Mouse (Mus musculus): ENCODE measurements around the gene Rab1b. TPM values are rescaled to one million over a fixed set of nuclear protein-coding genes. Genes with fewer than 3 reads are reported as not detected.

Gene Rab1b
- polyA plus RNA-seq, 1 experiment: 212 TPM

- Histone ChIP-seq H3K79me2 (ENCODE audit: control insufficient read depth, insufficient read depth) (no peaks in the 10 kb centered on the region), H3K27me3 (ENCODE audit: control insufficient read depth, insufficient read depth, insufficient read length) (no peaks in the 10 kb centered on the region), H3K36me3 (ENCODE audit: control insufficient read depth, insufficient read depth) (no peaks in the 10 kb centered on the region), H3K79me3 (ENCODE audit: low read depth) (no peaks in the 10 kb centered on the region), H3ac (ENCODE audit: control insufficient read depth, insufficient read length, low read depth) (no peak overlapping the region), H3K4me3 (ENCODE audit: insufficient read depth, poor library complexity, severe bottlenecking) (no peak overlapping the region)
- TF ChIP-seq FOSL1 (IDR thresholded peaks at IDR 0.05; ENCODE audit: insufficient read depth, low read length, poor library complexity, severe bottlenecking) (no peak), CTCF (IDR thresholded peaks at IDR 0.05; ENCODE audit: control insufficient read depth, insufficient read depth, insufficient read length) (no peak), MYOD1 (IDR thresholded peaks at IDR 0.05; ENCODE audit: control insufficient read depth, insufficient read length, low read depth) (no peak), MYOG (IDR thresholded peaks at IDR 0.05; ENCODE audit: control insufficient read depth, extremely low read depth, insufficient read length) (no peak), CEBPB (IDR thresholded peaks at IDR 0.05; ENCODE audit: low read depth) (no peak), USF1 (IDR thresholded peaks at IDR 0.05; ENCODE audit: low read depth) (no peak), MAX (IDR thresholded peaks at IDR 0.05) (no peak)
Measured at GRCm38 (mm10) chr19:5139640-5140039, 32.8 kb upstream of the Rab1b start.

GRCm38 (mm10) chr19:5131237-5131636 lies 24.4 kb upstream of the Rab1b start:
- no peak overlapping the region for H3K4me3 ChIP-seq (ENCODE audit: insufficient read depth, poor library complexity, severe bottlenecking)
- no peaks in the 10 kb centered on the region for H3K79me3 ChIP-seq (ENCODE audit: low read depth)
- no peaks in the 10 kb centered on the region for H3K36me3 ChIP-seq (ENCODE audit: control insufficient read depth, insufficient read depth)
- H3K79me2 ChIP-seq (ENCODE audit: control insufficient read depth, insufficient read depth): no peaks in the 10 kb centered on the region
- TF ChIP-seq FOSL1 (IDR thresholded peaks at IDR 0.05; ENCODE audit: insufficient read depth, low read length, poor library complexity, severe bottlenecking) (no peak), USF1 (IDR thresholded peaks at IDR 0.05; ENCODE audit: low read depth) (no peak), MYOG (IDR thresholded peaks at IDR 0.05; ENCODE audit: control insufficient read depth, extremely low read depth, insufficient read length) (no peak), MYOD1 (IDR thresholded peaks at IDR 0.05; ENCODE audit: control insufficient read depth, insufficient read length, low read depth) (no peak), MAX (IDR thresholded peaks at IDR 0.05) (no peak), CEBPB (IDR thresholded peaks at IDR 0.05; ENCODE audit: low read depth) (no peak), CTCF (IDR thresholded peaks at IDR 0.05; ENCODE audit: control insufficient read depth, insufficient read depth, insufficient read length) (no peak)
- peaks cover 4% of the 10 kb centered on the region for H3K27me3 ChIP-seq (ENCODE audit: control insufficient read depth, insufficient read depth, insufficient read length)
- no peak overlapping the region for H3ac ChIP-seq (ENCODE audit: control insufficient read depth, insufficient read length, low read depth)

GRCm38 (mm10) chr19:5129770-5130169 lies 22.9 kb upstream of the Rab1b start:
- TF ChIP-seq FOSL1 (IDR thresholded peaks at IDR 0.05; ENCODE audit: insufficient read depth, low read length, poor library complexity, severe bottlenecking) (no peak), CTCF (IDR thresholded peaks at IDR 0.05; ENCODE audit: control insufficient read depth, insufficient read depth, insufficient read length) (no peak), CEBPB (IDR thresholded peaks at IDR 0.05; ENCODE audit: low read depth) (no peak), MAX (IDR thresholded peaks at IDR 0.05) (no peak), USF1 (IDR thresholded peaks at IDR 0.05; ENCODE audit: low read depth) (no peak), MYOD1 (IDR thresholded peaks at IDR 0.05; ENCODE audit: control insufficient read depth, insufficient read length, low read depth) (no peak)
- Histone ChIP-seq H3K4me3 (ENCODE audit: insufficient read depth, poor library complexity, severe bottlenecking) (no peak overlapping the region), H3K79me2 (ENCODE audit: control insufficient read depth, insufficient read depth) (no peaks in the 10 kb centered on the region), H3K27me3 (ENCODE audit: control insufficient read depth, insufficient read depth, insufficient read length) (peaks cover 4% of the 10 kb centered on the region), H3ac (ENCODE audit: control insufficient read depth, insufficient read length, low read depth) (no peak overlapping the region), H3K79me3 (ENCODE audit: low read depth) (no peaks in the 10 kb centered on the region), H3K36me3 (ENCODE audit: control insufficient read depth, insufficient read depth) (no peaks in the 10 kb centered on the region)

GRCm38 (mm10) chr19:5124055-5124614 lies 17.3 kb upstream of the Rab1b start:
- Histone ChIP-seq H3ac (ENCODE audit: control insufficient read depth, insufficient read length, low read depth) (no peak overlapping the region), H3K79me3 (ENCODE audit: low read depth) (no peaks in the 10 kb centered on the region), H3K27me3 (ENCODE audit: control insufficient read depth, insufficient read depth, insufficient read length) (peaks cover 12% of the 10 kb centered on the region), H3K36me3 (ENCODE audit: control insufficient read depth, insufficient read depth) (no peaks in the 10 kb centered on the region), H3K79me2 (ENCODE audit: control insufficient read depth, insufficient read depth) (no peaks in the 10 kb centered on the region), H3K4me3 (ENCODE audit: insufficient read depth, poor library complexity, severe bottlenecking) (no peak overlapping the region)
- TF ChIP-seq USF1 (IDR thresholded peaks at IDR 0.05; ENCODE audit: low read depth): no peak
- TF ChIP-seq MAX (IDR thresholded peaks at IDR 0.05): no peak
- TF ChIP-seq FOSL1 (IDR thresholded peaks at IDR 0.05; ENCODE audit: insufficient read depth, low read length, poor library complexity, severe bottlenecking): no peak
- TF ChIP-seq MYOG (IDR thresholded peaks at IDR 0.05; ENCODE audit: control insufficient read depth, extremely low read depth, insufficient read length): no peak
- TF ChIP-seq CEBPB (IDR thresholded peaks at IDR 0.05; ENCODE audit: low read depth): no peak
- no peak for TF ChIP-seq CTCF (IDR thresholded peaks at IDR 0.05; ENCODE audit: control insufficient read depth, insufficient read depth, insufficient read length)
- TF ChIP-seq MYOD1 (IDR thresholded peaks at IDR 0.05; ENCODE audit: control insufficient read depth, insufficient read length, low read depth): no peak

- Histone ChIP-seq H3ac (ENCODE audit: control insufficient read depth, insufficient read length, low read depth) (no peak overlapping the region), H3K27me3 (ENCODE audit: control insufficient read depth, insufficient read depth, insufficient read length) (peaks cover 12% of the 10 kb centered on the region), H3K4me3 (ENCODE audit: insufficient read depth, poor library complexity, severe bottlenecking) (no peak overlapping the region)
Measured at GRCm38 (mm10) chr19:5123241-5123640, 16.4 kb upstream of the Rab1b start.

More at GRCm38 (mm10) chr19:5123241-5123640, 16.4 kb upstream of the Rab1b start:
- Histone ChIP-seq H3K79me2 (ENCODE audit: control insufficient read depth, insufficient read depth) (no peaks in the 10 kb centered on the region), H3K36me3 (ENCODE audit: control insufficient read depth, insufficient read depth) (no peaks in the 10 kb centered on the region), H3K79me3 (ENCODE audit: low read depth) (no peaks in the 10 kb centered on the region)
- TF ChIP-seq CEBPB (IDR thresholded peaks at IDR 0.05; ENCODE audit: low read depth) (no peak), USF1 (IDR thresholded peaks at IDR 0.05; ENCODE audit: low read depth) (no peak), FOSL1 (IDR thresholded peaks at IDR 0.05; ENCODE audit: insufficient read depth, low read length, poor library complexity, severe bottlenecking) (no peak), CTCF (IDR thresholded peaks at IDR 0.05; ENCODE audit: control insufficient read depth, insufficient read depth, insufficient read length) (no peak), MYOG (IDR thresholded peaks at IDR 0.05; ENCODE audit: control insufficient read depth, extremely low read depth, insufficient read length) (no peak), MYOD1 (IDR thresholded peaks at IDR 0.05; ENCODE audit: control insufficient read depth, insufficient read length, low read depth) (no peak), MAX (IDR thresholded peaks at IDR 0.05) (no peak)
